Comparison of ENCODE assay signal across 28 mouse cellular contexts in genomic region chr5:108345313-108346071, GRCm38 (mm10). TPM values are rescaled to one million over a fixed set of nuclear protein-coding genes. Genes with fewer than 3 reads are reported as not detected.
DNase-seq lines count a peak whose midpoint lies in the region; ATAC-seq lines count a peak whose summit lies in the region.
"Had no signal": no experiment of that assay in that cellular context is flagged by ENCODE, and none has a peak within 500 bp of the region (broad histone marks: within the 10 kb centered on the region; RNA-seq: fewer than 3 reads in every experiment).

No protein-coding gene starts in this region.

- no peaks in the 10 kb centered on the region for H3K27me3 ChIP-seq in liver, embryonic 15.5 days
- H3K27me3 ChIP-seq in hindbrain, embryonic 10.5 days (ENCODE audit: insufficient read depth, poor library complexity, severe bottlenecking) = no peaks in the 10 kb centered on the region
- H3K27me3 ChIP-seq: embryonic facial prominence, embryonic 13.5 days; heart, embryonic 13.5 days; midbrain, embryonic 13.5 days; neural tube, embryonic 12.5 days had no signal

- peaks cover 13% of the 10 kb centered on the region; the same call in 1 of the 2 replicates for H3K4me1 ChIP-seq in liver, embryonic 15.5 days (replicated peaks)
- H3K4me1 ChIP-seq in hindbrain, embryonic 10.5 days (replicated peaks) = no peaks in the 10 kb centered on the region
- H3K4me1 ChIP-seq: embryonic facial prominence, embryonic 13.5 days; limb, embryonic 10.5 days; midbrain, embryonic 13.5 days; neural tube, embryonic 12.5 days had no signal

- no peaks in the 10 kb centered on the region for H3K9me3 ChIP-seq in liver, embryonic 15.5 days (replicated peaks)
- H3K9me3 ChIP-seq in hindbrain, embryonic 10.5 days = no peaks in the 10 kb centered on the region
- H3K9me3 ChIP-seq: embryonic facial prominence, embryonic 13.5 days; heart, embryonic 13.5 days; limb, embryonic 10.5 days; midbrain, embryonic 13.5 days; neural tube, embryonic 12.5 days had no signal

- ATAC-seq in liver, embryonic 15.5 days (ENCODE audit: insufficient read depth) = peak; percentile 49
- ATAC-seq in erythroid progenitor cell, adult 5-6 weeks (replicated peaks; ENCODE audit: low FRiP score, poor library complexity, severe bottlenecking) = peak; percentile 46; the same call in 1 of the 2 replicates
- ATAC-seq: forebrain, embryonic 14.5 days; inflammation-experienced regulatory T-cells, adult 6 months; midbrain, embryonic 13.5 days had no signal

- H3K4me2 ChIP-seq in liver, embryonic 15.5 days = no peak overlapping the region
- H3K4me2 ChIP-seq: embryonic facial prominence, embryonic 13.5 days; heart, embryonic 13.5 days; hindbrain, embryonic 14.5 days; midbrain, embryonic 13.5 days; neural tube, embryonic 12.5 days had no signal

- WGBS in liver, embryonic 15.5 days (ENCODE audit: insufficient replicate concordance) = 28% methylated on average over 10 of the region's 10 CpGs
- 88% methylated on average over 10 of the region's 10 CpGs for WGBS in hindbrain, embryonic 10.5 days

- intact Hi-C loops in gastrocnemius, postnatal 36 days (cut with DNase I) = no loop called here

- H3K9ac ChIP-seq in liver, embryonic 15.5 days = no peak overlapping the region
- H3K9ac ChIP-seq: embryonic facial prominence, embryonic 13.5 days; heart, embryonic 13.5 days; hindbrain, embryonic 14.5 days; midbrain, embryonic 13.5 days; neural tube, embryonic 12.5 days had no signal

- DNase-seq in cerebellum, postnatal 10 days = peak; percentile 31 to 50
- no peak for DNase-seq in cerebellum, adult 9-10 months
- no peak for DNase-seq in liver
- no peak for DNase-seq in gastrocnemius, postnatal 36 days
- DNase-seq in hindbrain, embryonic 10.5 days (ENCODE audit: low spot score) = no peak
- DNase-seq: adrenal gland, adult 2 months; cerebellum, adult 11 months; embryo, embryonic 11 days; heart, adult 18-20 months; kidney, adult 18-20 months; right cerebral cortex, postnatal 14 days; thymus, postnatal 25 days had no signal

- H3K4me3 ChIP-seq in liver, embryonic 15.5 days (replicated peaks) = no peak overlapping the region
- no peak overlapping the region for H3K4me3 ChIP-seq in hindbrain, embryonic 10.5 days
- H3K4me3 ChIP-seq: embryonic facial prominence, embryonic 13.5 days; heart, embryonic 13.5 days; limb, embryonic 10.5 days; midbrain, embryonic 13.5 days; neural tube, embryonic 12.5 days had no signal

- no peak overlapping the region for H3K27ac ChIP-seq in liver, embryonic 15.5 days (replicated peaks)
- H3K27ac ChIP-seq in hindbrain, embryonic 10.5 days = no peak overlapping the region
- H3K27ac ChIP-seq: embryonic facial prominence, embryonic 13.5 days; heart, embryonic 13.5 days; hindbrain, embryonic 14.5 days; limb, embryonic 10.5 days; macrophage; midbrain, embryonic 13.5 days; neural tube, embryonic 12.5 days had no signal

- peaks cover 16% of the 10 kb centered on the region for H3K36me3 ChIP-seq in liver, embryonic 15.5 days (replicated peaks)
- H3K36me3 ChIP-seq in hindbrain, embryonic 10.5 days = peaks cover 56% of the 10 kb centered on the region

RNA-seq across cellular contexts. Expression of gene Gm42517, which starts 22.2 kb away (rescaled TPM):
- 0.06 TPM in 1 of 2 replicates, not detected in the other for polyA plus RNA-seq in liver, embryonic 15.5 days (2015; fragmentation: Nextera tagmentation; extraction: Ambion mirVana)
- 0.72 TPM in 1 of 2 replicates, not detected in the other for total RNA-seq in erythroid progenitor cell, adult 5-6 weeks (2015; ENCODE audit: low replicate concordance)
- not detected in 2 replicates for total RNA-seq in erythroid progenitor cell, adult 5-6 weeks (2017; ENCODE audit: low replicate concordance)
- total RNA-seq in gastrocnemius, postnatal 36 days (2021) = under 1 TPM; 0.36 to 0.39 TPM
- polyA plus RNA-seq in hindbrain, embryonic 10.5 days (2016; fragmentation: Nextera tagmentation; extraction: Ambion mirVana) = not detected in 2 replicates
- total RNA-seq: liver, adult 2 months had no signal
- polyA plus RNA-seq: heart, embryonic 13.5 days; inflammation-experienced regulatory T-cells, adult 6 months; limb, embryonic 10.5 days; liver, adult 2 months; lung, embryonic 16.5 days had no signal

RNA-seq across cellular contexts. Expression of gene Pigg, which starts 33.1 kb away (rescaled TPM):
- polyA plus RNA-seq in liver, embryonic 15.5 days (2015; fragmentation: Nextera tagmentation; extraction: Ambion mirVana) = 3.1 TPM in 2 replicates
- total RNA-seq in erythroid progenitor cell, adult 5-6 weeks (2015; ENCODE audit: low replicate concordance) = 2.5 and 3.2 TPM in 2 replicates
- total RNA-seq in erythroid progenitor cell, adult 5-6 weeks (2017; ENCODE audit: low replicate concordance) = 2.7 and 4.5 TPM in 2 replicates
- 1 to 10 TPM; 3.1 to 3.6 TPM for total RNA-seq in gastrocnemius, postnatal 36 days (2021)
- polyA plus RNA-seq in hindbrain, embryonic 10.5 days (2016; fragmentation: Nextera tagmentation; extraction: Ambion mirVana) = 5.8 and 6.0 TPM in 2 replicates

RNA-seq across cellular contexts. Expression of gene Pde6b, which starts 42.7 kb away (rescaled TPM):
- polyA plus RNA-seq in liver, embryonic 15.5 days (2015; fragmentation: Nextera tagmentation; extraction: Ambion mirVana) = 0.12 TPM in 1 of 2 replicates, not detected in the other
- total RNA-seq in erythroid progenitor cell, adult 5-6 weeks (2015; ENCODE audit: low replicate concordance) = not detected in 2 replicates
- total RNA-seq in erythroid progenitor cell, adult 5-6 weeks (2017; ENCODE audit: low replicate concordance) = not detected in 2 replicates
- not detected for total RNA-seq in gastrocnemius, postnatal 36 days (2021)
- 0.25 and 0.44 TPM in 2 replicates for polyA plus RNA-seq in hindbrain, embryonic 10.5 days (2016; fragmentation: Nextera tagmentation; extraction: Ambion mirVana)
- total RNA-seq: adrenal gland, adult 2 months; adrenal gland, postnatal 4 days; gastrocnemius, adult 8-10 months; heart, adult 18-20 months; heart, postnatal 25 days; liver, adult 2 months had no signal
- polyA plus RNA-seq: adrenal gland, adult 2 months; forebrain, embryonic 14.5 days; liver, adult 2 months; neural tube, embryonic 12.5 days had no signal

Comparison
In these comparisons a context has a peak if more than half of its experiments do, and no peak if none do; other contexts are left out.
1. DNase-seq: peak in cerebellum, postnatal 10 days (2 of 2); none in cerebellum, adult 9-10 months (single experiment), liver (single experiment), gastrocnemius, postnatal 36 days (0 of 2) and hindbrain, embryonic 10.5 days (single experiment).